Mouse (Mus musculus): ENCODE data around the gene Kat6b. TPM values are rescaled to one million over a fixed set of nuclear protein-coding genes. Genes with fewer than 3 reads are reported as not detected.

Gene Kat6b
- 22.9 and 23.2 TPM in 2 replicates for polyA plus RNA-seq (2015; fragmentation: Nextera tagmentation; extraction: Ambion mirVana)

GRCm38 (mm10) chr14:21481231-21481630 is at the start of gene Kat6b:
Kat6b (plus strand) TSS chr14:21481434.
- Histone ChIP-seq H3K4me3 (replicated peaks) (no peak within 1 kb of the TSS), H3K27me3 (no peaks in the 10 kb centered on the region), H3K27ac (replicated peaks) (no peak within 1 kb of the TSS), H3K9ac (no peak within 1 kb of the TSS), H3K4me2 (replicated peaks) (no peak within 1 kb of the TSS), H3K36me3 (no peaks in the 10 kb centered on the region), H3K9me3 (replicated peaks) (no peaks in the 10 kb centered on the region), H3K4me1 (no peaks in the 10 kb centered on the region)
- ATAC-seq (ENCODE audit: insufficient number of reproducible peaks, low FRiP score, low TSS enrichment, low read depth), result no peak
- 92% methylated on average over 7 of the region's 7 CpGs for WGBS

- H3K9me3 ChIP-seq (replicated peaks), result no peaks in the 10 kb centered on the region
- H3K27ac ChIP-seq (replicated peaks), result peak overlapping the region; percentile 44; the same call in 1 of the 2 replicates
- H3K4me2 ChIP-seq (replicated peaks), result no peak overlapping the region
- H3K4me1 ChIP-seq, result peaks cover 8% of the 10 kb centered on the region
- H3K4me3 ChIP-seq (replicated peaks), result no peak overlapping the region
- ATAC-seq (ENCODE audit: insufficient number of reproducible peaks, low FRiP score, low TSS enrichment, low read depth), result no peak
- WGBS, result 88% methylated on average over 4 of the region's 4 CpGs
- no peak overlapping the region for H3K9ac ChIP-seq
- H3K27me3 ChIP-seq, result no peaks in the 10 kb centered on the region
- H3K36me3 ChIP-seq, result no peaks in the 10 kb centered on the region
Measured at GRCm38 (mm10) chr14:21433415-21433814, 47.8 kb upstream of the Kat6b start.

- H3K9me3 ChIP-seq (replicated peaks), result no peaks in the 10 kb centered on the region
- no peak overlapping the region for H3K9ac ChIP-seq
- H3K4me2 ChIP-seq (replicated peaks), result no peak overlapping the region
- no peaks in the 10 kb centered on the region for H3K36me3 ChIP-seq
- WGBS, result 32% methylated on average over 5 of the region's 5 CpGs
- peak overlapping the region; percentile 39; the same call in 1 of the 2 replicates for H3K27ac ChIP-seq (replicated peaks)
- H3K4me1 ChIP-seq, result peaks cover 8% of the 10 kb centered on the region
- no peaks in the 10 kb centered on the region for H3K27me3 ChIP-seq
- H3K4me3 ChIP-seq (replicated peaks), result no peak overlapping the region
- peak; percentile 70; the same call in 1 of the 2 replicates for ATAC-seq (ENCODE audit: insufficient number of reproducible peaks, low FRiP score, low TSS enrichment, low read depth)
Measured at GRCm38 (mm10) chr14:21433995-21434394, 47.2 kb upstream of the Kat6b start.

GRCm38 (mm10) chr14:21434686-21435085 is 46.5 kb upstream of the Kat6b start:
- H3K27ac ChIP-seq (replicated peaks), result peak overlapping the region; percentile 74
- no peaks in the 10 kb centered on the region for H3K27me3 ChIP-seq
- H3K36me3 ChIP-seq, result no peaks in the 10 kb centered on the region
- no peak overlapping the region for H3K4me2 ChIP-seq (replicated peaks)
- no peak for ATAC-seq (ENCODE audit: insufficient number of reproducible peaks, low FRiP score, low TSS enrichment, low read depth)
- H3K4me3 ChIP-seq (replicated peaks), result no peak overlapping the region
- WGBS, result 40% methylated on average over 9 of the region's 9 CpGs
- no peak overlapping the region for H3K9ac ChIP-seq
- H3K9me3 ChIP-seq (replicated peaks), result no peaks in the 10 kb centered on the region
- H3K4me1 ChIP-seq, result peaks cover 13% of the 10 kb centered on the region

- ATAC-seq (ENCODE audit: insufficient number of reproducible peaks, low FRiP score, low TSS enrichment, low read depth), result peak; percentile 71
- Histone ChIP-seq H3K4me1 (peaks cover 49% of the 10 kb centered on the region), H3K27ac (replicated peaks) (peak overlapping the region; percentile 65), H3K9ac (no peak overlapping the region), H3K4me3 (replicated peaks) (no peak overlapping the region), H3K27me3 (no peaks in the 10 kb centered on the region), H3K36me3 (no peaks in the 10 kb centered on the region), H3K4me2 (replicated peaks) (no peak overlapping the region), H3K9me3 (replicated peaks) (no peaks in the 10 kb centered on the region)
- 18% methylated on average over 4 of the region's 4 CpGs for WGBS
Measured at GRCm38 (mm10) chr14:21439785-21440184, 41.4 kb upstream of the Kat6b start.

- H3K9ac ChIP-seq, result no peak overlapping the region
- no peak overlapping the region for H3K4me2 ChIP-seq (replicated peaks)
- H3K36me3 ChIP-seq, result no peaks in the 10 kb centered on the region
- no peaks in the 10 kb centered on the region for H3K27me3 ChIP-seq
- peaks cover 45% of the 10 kb centered on the region for H3K4me1 ChIP-seq
- H3K9me3 ChIP-seq (replicated peaks), result no peaks in the 10 kb centered on the region
- H3K4me3 ChIP-seq (replicated peaks), result no peak overlapping the region
- ATAC-seq (ENCODE audit: insufficient number of reproducible peaks, low FRiP score, low TSS enrichment, low read depth), result no peak
- WGBS, result 64% methylated on average over 2 of the region's 2 CpGs
- H3K27ac ChIP-seq (replicated peaks), result peak overlapping the region; percentile 85; the same call in 1 of the 2 replicates
Measured at GRCm38 (mm10) chr14:21440526-21440925, 40.7 kb upstream of the Kat6b start.

GRCm38 (mm10) chr14:21441772-21442533 is 39.3 kb upstream of the Kat6b start:
- H3K4me3 ChIP-seq (replicated peaks), result no peak overlapping the region
- WGBS, result 25% methylated on average over 10 of the region's 10 CpGs
- H3K4me1 ChIP-seq, result peaks cover 45% of the 10 kb centered on the region
- H3K36me3 ChIP-seq, result no peaks in the 10 kb centered on the region
- H3K9ac ChIP-seq, result no peak overlapping the region
- no peaks in the 10 kb centered on the region for H3K9me3 ChIP-seq (replicated peaks)
- ATAC-seq (ENCODE audit: insufficient number of reproducible peaks, low FRiP score, low TSS enrichment, low read depth), result peak; percentile 65
- H3K27me3 ChIP-seq, result no peaks in the 10 kb centered on the region
- H3K4me2 ChIP-seq (replicated peaks), result no peak overlapping the region
- peak overlapping the region; percentile 85 for H3K27ac ChIP-seq (replicated peaks)

GRCm38 (mm10) chr14:21452581-21452980 is 28.7 kb upstream of the Kat6b start:
- ATAC-seq (ENCODE audit: insufficient number of reproducible peaks, low FRiP score, low TSS enrichment, low read depth), result no peak
- H3K4me3 ChIP-seq (replicated peaks), result no peak overlapping the region
- H3K4me1 ChIP-seq, result peaks cover 3% of the 10 kb centered on the region; the same call in 1 of the 2 replicates
- no peak overlapping the region for H3K9ac ChIP-seq
- H3K27me3 ChIP-seq, result no peaks in the 10 kb centered on the region
- H3K4me2 ChIP-seq (replicated peaks), result no peak overlapping the region
- 74% methylated on average over 4 of the region's 4 CpGs for WGBS
- H3K9me3 ChIP-seq (replicated peaks), result no peaks in the 10 kb centered on the region
- H3K36me3 ChIP-seq, result no peaks in the 10 kb centered on the region
- H3K27ac ChIP-seq (replicated peaks), result no peak overlapping the region

- WGBS, result 74% methylated on average over 2 of the region's 2 CpGs
- no peak overlapping the region for H3K27ac ChIP-seq (replicated peaks)
- ATAC-seq (ENCODE audit: insufficient number of reproducible peaks, low FRiP score, low TSS enrichment, low read depth), result no peak
- no peaks in the 10 kb centered on the region for H3K9me3 ChIP-seq (replicated peaks)
- no peak overlapping the region for H3K4me3 ChIP-seq (replicated peaks)
- H3K4me1 ChIP-seq, result peaks cover 3% of the 10 kb centered on the region; the same call in 1 of the 2 replicates
- no peak overlapping the region for H3K4me2 ChIP-seq (replicated peaks)
- H3K9ac ChIP-seq, result no peak overlapping the region
- no peaks in the 10 kb centered on the region for H3K36me3 ChIP-seq
- no peaks in the 10 kb centered on the region for H3K27me3 ChIP-seq
Measured at GRCm38 (mm10) chr14:21453896-21454295, 27.3 kb upstream of the Kat6b start.

- Histone ChIP-seq H3K9ac (no peak overlapping the region), H3K4me1 (peaks cover 3% of the 10 kb centered on the region; the same call in 1 of the 2 replicates), H3K4me2 (replicated peaks) (no peak overlapping the region), H3K27me3 (no peaks in the 10 kb centered on the region), H3K4me3 (replicated peaks) (no peak overlapping the region), H3K27ac (replicated peaks) (no peak overlapping the region), H3K9me3 (replicated peaks) (no peaks in the 10 kb centered on the region), H3K36me3 (no peaks in the 10 kb centered on the region)
- ATAC-seq (ENCODE audit: insufficient number of reproducible peaks, low FRiP score, low TSS enrichment, low read depth), result no peak
- WGBS, result 88% methylated on average over 7 of the region's 7 CpGs
Measured at GRCm38 (mm10) chr14:21455654-21456350, 25.4 kb upstream of the Kat6b start.

- ATAC-seq (ENCODE audit: insufficient number of reproducible peaks, low FRiP score, low TSS enrichment, low read depth), result no peak
- no peaks in the 10 kb centered on the region for H3K27me3 ChIP-seq
- no peak overlapping the region for H3K4me3 ChIP-seq (replicated peaks)
Measured at GRCm38 (mm10) chr14:21456526-21456925, 24.7 kb upstream of the Kat6b start.

More at GRCm38 (mm10) chr14:21456526-21456925, 24.7 kb upstream of the Kat6b start:
- H3K9ac ChIP-seq, result no peak overlapping the region
- no peak overlapping the region for H3K27ac ChIP-seq (replicated peaks)
- H3K4me1 ChIP-seq, result peaks cover 3% of the 10 kb centered on the region; the same call in 1 of the 2 replicates
- no peaks in the 10 kb centered on the region for H3K36me3 ChIP-seq
- no peak overlapping the region for H3K4me2 ChIP-seq (replicated peaks)
- no peaks in the 10 kb centered on the region for H3K9me3 ChIP-seq (replicated peaks)
